Mouse (Mus musculus) left cerebral cortex, adult 2 months (tissue): ENCODE measurements at regions not wholly inside any gene's neighbourhood (a gene's known extent, or its start where the extent isn't known, plus 50 kb on each side); places are given as distances from the start of the nearest gene placed in this dataset.

Experiments used
- DNase-seq, 2 experiments: peaks; one replicate each; pipeline ENCODE4 v3.0.0; 2021 to 2022; ENCODE audit warnings: low spot score in 2 of 2, mixed read lengths in 1 of 2; ENCODE audit errors: extremely low spot score in 1 of 2
- H3K27ac ChIP-seq: fragments of 200-600 bp; 2 replicates; pipeline ENCODE4 v1.8.1; 2022
- H3K4me3 ChIP-seq: fragments of 200-600 bp; 2 replicates; pipeline ENCODE4 v1.8.1; 2022
- CTCF ChIP-seq: fragments of 200-600 bp; IDR thresholded peaks from 2 replicates; pipeline ENCODE4 v1.8.1; 2022; ENCODE audit warnings: antibody characterized with exemption, mild to moderate bottlenecking, moderate library complexity
- intact Hi-C: fragments of 180-260 bp; cut with DNase I; formaldehyde crosslinking; loops from one replicate; pipeline ENCODE4 v1.15.1; 2025

- intact Hi-C loops, result loop anchor here (5.0 kb wide), 3 partner anchors 239 to 814 kb away; no protein-coding TSS in a partner anchor
Measured at GRCm38 (mm10) chr12:50190892-50191539, 457.9 kb downstream of the Prkd1 start.

GRCm38 (mm10) chr12:50191733-50192612, 456.9 kb downstream of the Prkd1 start:
- peak overlapping the region; percentile 65 for H3K27ac ChIP-seq
- no peak for TF ChIP-seq CTCF
- H3K4me3 ChIP-seq, result peak overlapping the region; percentile 9
- intact Hi-C loops, result loop anchor here (1.0 to 5.0 kb wide), 4 partner anchors 79 to 815 kb away; no protein-coding TSS in a partner anchor
- no peak for DNase-seq

More at GRCm38 (mm10) chr12:50190892-50191539, 457.9 kb downstream of the Prkd1 start:
- peak overlapping the region; percentile 26; the same call in 1 of the 2 replicates for H3K27ac ChIP-seq
- H3K4me3 ChIP-seq, result no peak overlapping the region
- DNase-seq, result no peak
- no peak for TF ChIP-seq CTCF

- no peak for TF ChIP-seq CTCF
- H3K27ac ChIP-seq, result no peak overlapping the region
- intact Hi-C loops, result loop anchor here (5.0 kb wide), 3 partner anchors 241 to 816 kb away; no protein-coding TSS in a partner anchor
- DNase-seq, result no peak
- no peak overlapping the region for H3K4me3 ChIP-seq
Measured at GRCm38 (mm10) chr12:50193501-50193900, 455.4 kb downstream of the Prkd1 start.

- TF ChIP-seq CTCF, result no peak
- no peak for DNase-seq
- intact Hi-C loops, result loop anchor here (5.0 kb wide), 3 partner anchors 242 to 817 kb away; no protein-coding TSS in a partner anchor
- Histone ChIP-seq H3K27ac (no peak overlapping the region), H3K4me3 (no peak overlapping the region)
Measured at GRCm38 (mm10) chr12:50194714-50195113, 454.2 kb downstream of the Prkd1 start.

- intact Hi-C loops, result no loop called here
- DNase-seq, result no peak
- H3K4me3 ChIP-seq, result no peak overlapping the region
- H3K27ac ChIP-seq, result no peak overlapping the region
- TF ChIP-seq CTCF, result no peak
Measured at GRCm38 (mm10) chr12:50196339-50196738, 452.6 kb downstream of the Prkd1 start.

GRCm38 (mm10) chr12:50241139-50241538, 407.8 kb downstream of the Prkd1 start:
- Histone ChIP-seq H3K27ac (no peak overlapping the region), H3K4me3 (no peak overlapping the region)
- DNase-seq, result no peak
- intact Hi-C loops, result no loop called here
- TF ChIP-seq CTCF, result no peak

GRCm38 (mm10) chr12:50258901-50259300, 390.0 kb downstream of the Prkd1 start:
- peak in 1 of 2 experiments; percentile 20 for DNase-seq
- no peak for TF ChIP-seq CTCF
- Histone ChIP-seq H3K27ac (no peak overlapping the region; the same call in 1 of the 2 replicates), H3K4me3 (no peak overlapping the region)
- intact Hi-C loops, result no loop called here

- H3K4me3 ChIP-seq, result no peak overlapping the region
- DNase-seq, result no peak
- H3K27ac ChIP-seq, result no peak overlapping the region
- intact Hi-C loops, result no loop called here
- no peak for TF ChIP-seq CTCF
Measured at GRCm38 (mm10) chr12:50261072-50261471, 387.8 kb downstream of the Prkd1 start.

- no peak overlapping the region for H3K4me3 ChIP-seq
- DNase-seq, result no peak
- intact Hi-C loops, result no loop called here
- TF ChIP-seq CTCF, result no peak
- no peak overlapping the region for H3K27ac ChIP-seq
Measured at GRCm38 (mm10) chr12:50273239-50273880, 375.5 kb downstream of the Prkd1 start.

- peak; percentile 64 for TF ChIP-seq CTCF
Measured at GRCm38 (mm10) chr12:50281615-50282014, 367.3 kb downstream of the Prkd1 start.

More at GRCm38 (mm10) chr12:50281615-50282014, 367.3 kb downstream of the Prkd1 start:
- Histone ChIP-seq H3K27ac (no peak overlapping the region; the same call in 1 of the 2 replicates), H3K4me3 (no peak overlapping the region)
- DNase-seq, result no peak
- intact Hi-C loops, result loop anchor here (5.0 kb wide), 3 partner anchors 319 to 909 kb away; no protein-coding TSS in a partner anchor
